Mouse (Mus musculus) ES-Bruce4 (cell line): ENCODE measurements around the gene Mlh1.

Experiments used
- CTCF ChIP-seq: IDR thresholded peaks from one replicate; pipeline ENCODE4 v1.8.1; 2011; ENCODE audit warnings: low read depth, low read length
- EP300 ChIP-seq: IDR thresholded peaks from 2 replicates; pipeline ENCODE4 v1.6.1; 2011; ENCODE audit warnings: low read depth, low read length; ENCODE audit not compliant: insufficient read depth
- POLR2A ChIP-seq: IDR thresholded peaks from one replicate; pipeline ENCODE4 v1.8.1; 2011; ENCODE audit warnings: low read length; ENCODE audit not compliant: insufficient read depth

GRCm38 (mm10) chr9:111260360-111260985, 11.1 kb downstream of the Mlh1 start:
- TF ChIP-seq POLR2A (no peak), CTCF (no peak), EP300 (no peak)
